Mouse (Mus musculus) olfactory bulb, adult 2 months (tissue): ENCODE results near the gene Frmd4a.

Experiments
- CTCF ChIP-seq: fragments of 200-500 bp; IDR thresholded peaks from 2 replicates; pipeline ENCODE4 v1.5.1; 2012; ENCODE audit warnings: low read depth, mild to moderate bottlenecking, low read length, moderate library complexity; ENCODE audit not compliant: insufficient read depth
- POLR2A ChIP-seq: fragments of 200-500 bp; IDR thresholded peaks from 2 replicates; pipeline ENCODE4 v1.6.1; 2012; ENCODE audit warnings: mild to moderate bottlenecking, low read depth, low read length, moderate library complexity; ENCODE audit not compliant: insufficient read depth

GRCm38 (mm10) chr2:4249723-4250122, 232.2 kb downstream of the Frmd4a start:
- TF ChIP-seq POLR2A: no peak
- TF ChIP-seq CTCF: no peak
